Mouse (Mus musculus) intestine, postnatal 0 days (tissue): ENCODE measurements at regions not wholly inside any gene's neighbourhood (a gene's known extent, or its start where the extent isn't known, plus 50 kb on each side); places are given as distances from the start of the nearest gene placed in this dataset.

Experiments used
- ATAC-seq: fragments of 200-750 bp; cut with Nextera tagmentation; 2 replicates; pipeline ENCODE4 v1.8.0; 2017; ENCODE audit warnings: mild to moderate bottlenecking, moderate TSS enrichment, moderate library complexity
- H3K27ac ChIP-seq: fragments of 300-500 bp; sonication (generic); 2 replicates; pipeline ENCODE4 v1.5.1; 2014; ENCODE audit warnings: mild to moderate bottlenecking, low read depth, low read length, moderate library complexity
- H3K27me3 ChIP-seq: fragments of 300-500 bp; sonication (generic); replicated peaks from 2 replicates; pipeline ENCODE4 v1.6.1; 2014; ENCODE audit warnings: low read length, mixed read lengths; ENCODE audit not compliant: control insufficient read depth, insufficient read depth
- H3K36me3 ChIP-seq: fragments of 300-500 bp; sonication (generic); 2 replicates; pipeline ENCODE4 v1.6.1; 2014; ENCODE audit warnings: mild to moderate bottlenecking, moderate library complexity; ENCODE audit not compliant: control insufficient read depth, insufficient read depth
- H3K4me1 ChIP-seq: fragments of 300-500 bp; sonication (generic); replicated peaks from 2 replicates; pipeline ENCODE4 v1.6.1; 2014; ENCODE audit warnings: antibody characterized with exemption, low read length, mixed read lengths; ENCODE audit not compliant: control insufficient read depth, insufficient read depth
- H3K4me2 ChIP-seq: fragments of 300-500 bp; sonication (generic); replicated peaks from 2 replicates; pipeline ENCODE4 v1.6.1; 2014; ENCODE audit warnings: low read depth, mild to moderate bottlenecking, moderate library complexity
- H3K4me3 ChIP-seq: fragments of 300-500 bp; sonication (generic); 2 replicates; pipeline ENCODE4 v1.5.1; 2014; ENCODE audit warnings: low read depth, low read length
- H3K9ac ChIP-seq: fragments of 300-500 bp; sonication (generic); 2 replicates; pipeline ENCODE4 v1.6.1; 2014; ENCODE audit warnings: mild to moderate bottlenecking, low read depth, low read length
- H3K9me3 ChIP-seq: fragments of 300-500 bp; sonication (generic); 2 replicates; pipeline ENCODE4 v1.6.1; 2016; ENCODE audit warnings: mixed run types; ENCODE audit not compliant: control insufficient read depth
- CTCF ChIP-seq: sonication (generic); IDR thresholded peaks from 2 replicates; pipeline ENCODE4 v1.5.1; 2016; ENCODE audit warnings: low read depth, mild to moderate bottlenecking, control low read depth, antibody characterized with exemption, moderate library complexity
- WGBS: fragments of 180-500 bp; shearing (Covaris S2); extraction: QIAGEN DNeasy Blood & Tissue Kit; methylation state at CpG from one replicate; pipeline ENCODE4 v1.1.7; 2014; 5-methylcytosine and 5-hydroxymethylcytosine counted together

- H3K4me1 ChIP-seq, result no peaks in the 10 kb centered on the region
- no peak overlapping the region for H3K27ac ChIP-seq
- H3K4me3 ChIP-seq, result no peak overlapping the region
- no peaks in the 10 kb centered on the region for H3K27me3 ChIP-seq
- H3K4me2 ChIP-seq, result peak overlapping the region; percentile 49
- H3K36me3 ChIP-seq, result no peaks in the 10 kb centered on the region
- no peak overlapping the region for H3K9ac ChIP-seq
- ATAC-seq, result no peak
- 44% methylated on average over 1 of the region's 1 CpGs for WGBS
- TF ChIP-seq CTCF, result no peak
- no peaks in the 10 kb centered on the region for H3K9me3 ChIP-seq
These were observed 58.2 kb upstream of the Bmp2k start for GRCm38 (mm10) chr5:96939273-96939672.

GRCm38 (mm10) chr5:96940170-96941086, 57.1 kb upstream of the Bmp2k start:
- Histone ChIP-seq H3K36me3 (no peaks in the 10 kb centered on the region), H3K4me3 (peak overlapping the region; percentile 4), H3K27me3 (no peaks in the 10 kb centered on the region), H3K4me2 (peak overlapping the region; percentile 49), H3K27ac (peak overlapping the region; percentile 81), H3K4me1 (no peaks in the 10 kb centered on the region), H3K9ac (no peak overlapping the region), H3K9me3 (no peaks in the 10 kb centered on the region)
- TF ChIP-seq CTCF, result no peak
- WGBS, result 34% methylated on average over 12 of the region's 12 CpGs
- ATAC-seq, result peak; percentile 95

DNA sequence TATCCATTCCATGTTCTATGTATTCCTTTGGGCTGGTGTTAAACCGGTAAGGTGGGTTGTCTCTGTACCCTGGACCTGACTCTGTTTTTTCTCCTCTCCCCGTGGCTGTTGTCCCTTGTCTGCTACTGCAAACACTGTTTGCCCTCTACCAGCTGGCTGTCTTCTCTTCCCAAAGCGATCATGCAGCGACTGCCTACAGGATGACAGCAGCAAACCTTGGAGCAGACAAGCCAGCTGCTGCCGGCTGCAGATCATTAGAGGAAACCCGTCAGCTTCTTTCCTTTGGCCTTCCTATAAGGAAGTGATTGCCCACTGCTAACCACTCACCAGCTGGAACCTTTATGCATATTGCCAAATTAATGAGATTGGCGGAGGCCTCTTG, 56.4 kb upstream of the Bmp2k start:
- 13% methylated on average over 7 of the region's 7 CpGs for WGBS
- no peaks in the 10 kb centered on the region for H3K36me3 ChIP-seq
- H3K27ac ChIP-seq, result peak overlapping the region; percentile 81
- no peaks in the 10 kb centered on the region for H3K27me3 ChIP-seq
- ATAC-seq, result peak; percentile 80
- H3K4me3 ChIP-seq, result no peak overlapping the region
- H3K9me3 ChIP-seq, result no peaks in the 10 kb centered on the region
- no peak overlapping the region for H3K9ac ChIP-seq
- H3K4me2 ChIP-seq, result peak overlapping the region; percentile 49
- no peaks in the 10 kb centered on the region for H3K4me1 ChIP-seq
- TF ChIP-seq CTCF, result no peak

- no peaks in the 10 kb centered on the region for H3K9me3 ChIP-seq
- H3K4me1 ChIP-seq, result no peaks in the 10 kb centered on the region
- H3K4me3 ChIP-seq, result no peak overlapping the region
- peak overlapping the region; percentile 81 for H3K27ac ChIP-seq
- no peak for ATAC-seq
- no peaks in the 10 kb centered on the region for H3K36me3 ChIP-seq
- peak overlapping the region; percentile 49; the same call in 1 of the 2 replicates for H3K4me2 ChIP-seq
- no peaks in the 10 kb centered on the region for H3K27me3 ChIP-seq
- TF ChIP-seq CTCF, result no peak
- WGBS, result 83% methylated on average over 2 of the region's 2 CpGs
- no peak overlapping the region for H3K9ac ChIP-seq
These were observed 56.0 kb upstream of the Bmp2k start for GRCm38 (mm10) chr5:96941518-96941917.
